Mouse (Mus musculus): ENCODE measurements at regions not wholly inside any gene's neighbourhood (a gene's known extent, or its start where the extent isn't known, plus 50 kb on each side); places are given as distances from the start of the nearest gene placed in this dataset.

DNA sequence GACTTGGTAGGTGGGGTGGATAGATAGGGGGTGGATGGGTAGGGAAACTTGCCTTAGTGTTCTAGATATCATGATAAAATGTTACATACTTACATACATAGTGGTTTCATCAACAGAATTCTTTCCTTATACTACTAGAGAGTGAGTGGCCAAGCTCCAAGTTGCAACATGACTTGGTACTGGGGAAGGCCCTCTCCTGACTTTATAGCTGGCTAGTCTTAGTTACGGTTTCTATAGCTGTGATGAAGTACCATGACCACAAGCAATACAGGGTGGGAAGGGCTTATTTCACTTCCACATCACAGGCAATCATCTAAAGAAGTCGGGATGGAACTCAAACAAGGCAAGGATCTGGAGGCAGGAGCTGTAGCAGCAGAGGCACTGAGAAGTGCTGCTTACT is 156.0 kb upstream of the Zc3h12c start:
- no peak for TF ChIP-seq CTCF (IDR thresholded peaks at IDR 0.05; ENCODE audit: low read depth)
- no peak for TF ChIP-seq EP300 (IDR thresholded peaks at IDR 0.05; ENCODE audit: low read depth)

Measured in heart, postnatal 0 days (tissue).